Mouse (Mus musculus) brain, embryonic 14.5 days (tissue): ENCODE measurements at regions not wholly inside any gene's neighbourhood (a gene's known extent, or its start where the extent isn't known, plus 50 kb on each side); places are given as distances from the start of the nearest gene placed in this dataset.

Experiments used
- DNase-seq: peaks from one replicate; pipeline ENCODE4 v3.0.0-alpha.2; 2011; ENCODE audit warnings: low read depth
- CTCF ChIP-seq: fragments of 200-500 bp; IDR thresholded peaks from 2 replicates; pipeline ENCODE4 v1.5.1; 2012; ENCODE audit warnings: inconsistent platforms, mild to moderate bottlenecking, moderate library complexity, borderline replicate concordance; ENCODE audit not compliant: insufficient read depth, insufficient read length; ENCODE audit errors: extremely low read depth
- POLR2A ChIP-seq: fragments of 200-500 bp; IDR thresholded peaks from 2 replicates; pipeline ENCODE4 v1.6.1; 2012; ENCODE audit warnings: mild to moderate bottlenecking, inconsistent platforms, borderline replicate concordance; ENCODE audit not compliant: poor library complexity, insufficient read depth, insufficient read length, severe bottlenecking; ENCODE audit errors: extremely low read depth

DNA sequence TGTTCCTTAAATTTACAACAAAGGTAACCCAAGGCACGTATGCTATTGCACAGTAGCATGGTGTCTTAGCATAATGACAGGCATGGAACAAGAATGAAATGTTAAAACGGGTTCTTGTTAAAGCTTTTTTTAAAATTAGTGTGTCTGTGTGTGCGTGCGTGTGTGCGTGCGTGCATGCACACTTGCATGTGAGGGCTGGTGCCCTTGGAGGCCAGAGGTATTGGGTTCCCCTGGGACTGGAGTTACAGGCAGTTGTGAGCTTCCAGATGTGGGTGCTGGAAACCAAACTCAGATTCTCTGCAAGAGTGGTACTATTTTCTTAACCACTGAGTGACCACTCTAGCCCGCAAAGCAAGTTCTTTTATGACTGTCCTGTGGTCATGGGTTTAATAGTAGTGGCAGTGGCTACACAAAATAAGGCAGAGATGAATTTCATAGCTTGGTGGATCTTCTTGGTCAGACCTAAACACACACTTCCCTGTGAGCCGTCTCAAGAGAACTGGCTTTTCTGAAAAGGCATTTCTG is 59.3 kb upstream of the Dgkg start:
- TF ChIP-seq CTCF, result no peak

GRCm38 (mm10) chr16:22714315-22714714 is 57.3 kb upstream of the Dgkg start:
- no peak for DNase-seq
- TF ChIP-seq CTCF, result no peak
- TF ChIP-seq POLR2A, result no peak

More for the DNA sequence above, 59.3 kb upstream of the Dgkg start:
- DNase-seq, result no peak

DNA sequence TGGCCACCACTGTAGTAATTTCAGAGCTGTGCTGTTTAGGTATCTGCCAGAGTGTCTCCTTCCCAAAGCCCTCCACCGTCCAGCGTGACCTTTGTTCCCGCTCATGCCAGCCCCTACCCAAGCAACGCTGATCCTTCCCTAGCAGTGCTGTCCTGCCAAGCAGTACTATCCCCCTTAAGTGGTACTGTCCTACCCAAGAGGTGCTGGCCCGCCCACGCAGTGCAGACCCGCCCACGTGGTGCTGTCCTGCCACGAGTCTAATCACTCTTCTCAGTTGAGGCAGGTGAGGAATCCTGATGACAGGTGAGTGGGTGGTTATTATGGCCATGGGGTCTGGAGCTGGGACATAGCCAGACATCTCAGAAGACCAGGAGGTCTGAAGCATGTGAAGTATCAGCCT is 51.7 kb upstream of the Dgkg start:
- no peak for DNase-seq
- TF ChIP-seq CTCF (no peak), POLR2A (no peak)
